Mouse (Mus musculus): ENCODE data around the gene Serinc2. TPM values are rescaled to one million over a fixed set of nuclear protein-coding genes. Genes with fewer than 3 reads are reported as not detected.

Serinc2 gene
- total and polyA plus RNA-seq, 3 experiments, result 0.08 to 0.20 TPM; not detected in 1

DNA sequence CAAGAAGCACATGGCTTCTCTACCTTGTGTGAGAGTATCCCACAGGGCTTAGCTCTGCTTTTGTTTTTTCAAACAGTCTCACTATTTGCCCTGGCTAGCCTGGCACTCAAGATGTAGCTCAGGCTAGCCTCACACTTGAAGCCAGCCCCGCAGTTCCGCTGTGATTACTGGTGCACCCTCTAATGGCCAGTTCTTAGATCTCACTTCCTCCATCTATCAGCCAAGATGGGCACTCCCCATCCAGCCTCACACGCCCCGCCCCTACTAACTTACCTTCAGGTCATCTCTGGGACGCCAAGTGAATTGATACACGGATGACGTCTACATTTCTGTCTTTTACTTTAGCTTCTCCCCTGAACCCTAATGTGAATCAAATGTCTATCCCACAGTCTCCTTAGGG, 40.6 kb upstream of the Serinc2 start:
- Histone ChIP-seq H3K36me3 (replicated peaks in 1 of 2; ENCODE audit: control insufficient read depth in 1 of 2, insufficient read depth in 1 of 2, low read length in 1 of 2) (peaks cover 62 to 95% of the 10 kb centered on the region in 2 experiments), H3K27ac (ENCODE audit: insufficient read depth, low read depth) (no peak overlapping the region), H3K4me3 (replicated peaks in 1 of 3; ENCODE audit: low read depth in 2 of 3, low read length in 2 of 3, poor library complexity in 1 of 3) (no peak overlapping the region), H3K9me3 (replicated peaks; ENCODE audit: low read length) (no peaks in the 10 kb centered on the region), H3K4me1 (ENCODE audit: control insufficient read depth in 1 of 2, insufficient read depth in 2 of 2) (no peaks in the 10 kb centered on the region), H3K79me2 (replicated peaks; ENCODE audit: control insufficient read depth, extremely low read depth, insufficient read depth, poor library complexity, severe bottlenecking) (no peaks in the 10 kb centered on the region), H3K27me3 (replicated peaks) (no peaks in the 10 kb centered on the region), H3K9ac (ENCODE audit: insufficient read depth, low read depth) (no peak overlapping the region), H3K4me2 (ENCODE audit: insufficient read depth, low read depth, poor library complexity, severe bottlenecking) (no peak overlapping the region)
- dilution Hi-C loops (cut with MboI; ENCODE audit: extremely low pct_ligation_motif_present, extremely low pct_unique_long_range_greater_than_20kb, low sequenced_read_pairs) (no loop called here), in situ Hi-C loops (cut with MboI; ENCODE audit: low pct_ligation_motif_present, low pct_unique_long_range_greater_than_20kb, low sequenced_read_pairs) (no loop called here)
- no peak for DNase-seq (ENCODE audit: extremely low read depth)
- TF ChIP-seq USF1 (IDR thresholded peaks at IDR 0.05; ENCODE audit: low read depth, low read length) (no peak), CTCF (conservative IDR thresholded peaks at IDR 0.05 in 1 of 2, IDR thresholded peaks at IDR 0.05 in 1 of 2; ENCODE audit: low read depth in 2 of 2, low read length in 2 of 2) (0 out of 4 replicates have a peak, but pooled peaks of 1 of the 2 experiments have one; percentile 5)

DNA sequence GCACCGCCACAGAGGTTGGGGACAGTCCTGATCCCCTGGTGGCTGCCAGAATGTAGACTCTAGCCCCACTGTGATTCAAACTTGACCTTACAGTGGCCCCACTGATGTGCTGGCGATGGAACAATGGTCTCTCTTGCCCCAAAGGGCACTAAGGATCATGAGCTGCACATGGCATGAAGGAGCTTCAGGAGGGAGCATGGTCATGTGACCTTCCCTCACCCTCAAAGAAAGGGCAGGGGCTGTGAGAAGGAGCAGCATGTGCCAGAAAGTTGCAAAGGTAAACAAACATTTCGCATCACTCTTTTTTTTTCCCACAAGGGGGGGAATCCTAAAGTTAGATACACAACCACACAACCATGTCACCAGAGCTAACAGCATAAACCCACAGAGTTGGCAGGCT, 39.1 kb upstream of the Serinc2 start:
- Histone ChIP-seq H3K4me1 (ENCODE audit: control insufficient read depth in 1 of 2, insufficient read depth in 2 of 2) (no peaks in the 10 kb centered on the region), H3K36me3 (replicated peaks in 1 of 2; ENCODE audit: control insufficient read depth in 1 of 2, insufficient read depth in 1 of 2, low read length in 1 of 2) (peaks cover 58 to 95% of the 10 kb centered on the region in 2 experiments), H3K4me2 (ENCODE audit: insufficient read depth, low read depth, poor library complexity, severe bottlenecking) (no peak overlapping the region), H3K4me3 (replicated peaks in 1 of 3; ENCODE audit: low read depth in 2 of 3, low read length in 2 of 3, poor library complexity in 1 of 3) (no peak overlapping the region), H3K27ac (ENCODE audit: insufficient read depth, low read depth) (no peak overlapping the region), H3K9ac (ENCODE audit: insufficient read depth, low read depth) (no peak overlapping the region), H3K79me2 (replicated peaks; ENCODE audit: control insufficient read depth, extremely low read depth, insufficient read depth, poor library complexity, severe bottlenecking) (no peaks in the 10 kb centered on the region), H3K9me3 (replicated peaks; ENCODE audit: low read length) (no peaks in the 10 kb centered on the region), H3K27me3 (replicated peaks) (no peaks in the 10 kb centered on the region)
- no peak for TF ChIP-seq ZKSCAN1 (IDR thresholded peaks at IDR 0.05; ENCODE audit: borderline replicate concordance, low read depth, low read length)
- no peak for TF ChIP-seq ZNF384 (IDR thresholded peaks at IDR 0.05; ENCODE audit: low read depth, low read length)
- no peak for TF ChIP-seq POLR2AphosphoS2 (IDR thresholded peaks at IDR 0.05; ENCODE audit: low read depth, low read length)
- no peak for TF ChIP-seq NRF1 (IDR thresholded peaks at IDR 0.05; ENCODE audit: low read depth, low read length)
- no peak for TF ChIP-seq SMC3 (IDR thresholded peaks at IDR 0.05; ENCODE audit: low read depth, low read length)
- no peak for TF ChIP-seq MXI1 (IDR thresholded peaks at IDR 0.05; ENCODE audit: low read depth, low read length)
- TF ChIP-seq SIN3A (IDR thresholded peaks at IDR 0.05; ENCODE audit: low read length), result no peak
- no peak for TF ChIP-seq TBP (conservative IDR thresholded peaks at IDR 0.05; ENCODE audit: low read depth, low read length)
- TF ChIP-seq ETS1 (conservative IDR thresholded peaks at IDR 0.05; ENCODE audit: low read depth, low read length), result no peak
- no peak for TF ChIP-seq CTCF (conservative IDR thresholded peaks at IDR 0.05 in 1 of 2, IDR thresholded peaks at IDR 0.05 in 1 of 2; ENCODE audit: low read depth in 2 of 2, low read length in 2 of 2)
- TF ChIP-seq USF2 (conservative IDR thresholded peaks at IDR 0.05; ENCODE audit: low read depth, low read length), result no peak
- TF ChIP-seq EP300 (IDR thresholded peaks at IDR 0.05; ENCODE audit: low read length), result no peak
- TF ChIP-seq POLR2A (IDR thresholded peaks at IDR 0.05; ENCODE audit: low read depth, low read length), result no peak
- TF ChIP-seq CHD2 (IDR thresholded peaks at IDR 0.05; ENCODE audit: low read length), result no peak
- TF ChIP-seq MYC (IDR thresholded peaks at IDR 0.05; ENCODE audit: low read depth, low read length), result no peak
- TF ChIP-seq MEF2A (IDR thresholded peaks at IDR 0.05; ENCODE audit: borderline replicate concordance, low read depth, low read length), result no peak
- TF ChIP-seq CHD1 (IDR thresholded peaks at IDR 0.05; ENCODE audit: low read depth, low read length), result no peak
- in situ Hi-C loops (cut with MboI; ENCODE audit: low pct_ligation_motif_present, low pct_unique_long_range_greater_than_20kb, low sequenced_read_pairs), result no loop called here
- no peak for DNase-seq (ENCODE audit: extremely low read depth)
- dilution Hi-C loops (cut with MboI; ENCODE audit: extremely low pct_ligation_motif_present, extremely low pct_unique_long_range_greater_than_20kb, low sequenced_read_pairs), result no loop called here
